Mouse (Mus musculus) right cerebral cortex, postnatal 25 days (tissue): ENCODE data around the gene Acot2.
A peak's percentile ranks its signal among the peaks of the same experiment; 100 is the strongest.
"Not testable (repeated sequence)": the region's sequence is repeated elsewhere in the genome, so short reads cannot be mapped to it uniquely, and the experiment has no call there.

Experiments used
- DNase-seq: peaks from one replicate; pipeline ENCODE4 v3.0.0; 2022

Acot2 gene

DNA sequence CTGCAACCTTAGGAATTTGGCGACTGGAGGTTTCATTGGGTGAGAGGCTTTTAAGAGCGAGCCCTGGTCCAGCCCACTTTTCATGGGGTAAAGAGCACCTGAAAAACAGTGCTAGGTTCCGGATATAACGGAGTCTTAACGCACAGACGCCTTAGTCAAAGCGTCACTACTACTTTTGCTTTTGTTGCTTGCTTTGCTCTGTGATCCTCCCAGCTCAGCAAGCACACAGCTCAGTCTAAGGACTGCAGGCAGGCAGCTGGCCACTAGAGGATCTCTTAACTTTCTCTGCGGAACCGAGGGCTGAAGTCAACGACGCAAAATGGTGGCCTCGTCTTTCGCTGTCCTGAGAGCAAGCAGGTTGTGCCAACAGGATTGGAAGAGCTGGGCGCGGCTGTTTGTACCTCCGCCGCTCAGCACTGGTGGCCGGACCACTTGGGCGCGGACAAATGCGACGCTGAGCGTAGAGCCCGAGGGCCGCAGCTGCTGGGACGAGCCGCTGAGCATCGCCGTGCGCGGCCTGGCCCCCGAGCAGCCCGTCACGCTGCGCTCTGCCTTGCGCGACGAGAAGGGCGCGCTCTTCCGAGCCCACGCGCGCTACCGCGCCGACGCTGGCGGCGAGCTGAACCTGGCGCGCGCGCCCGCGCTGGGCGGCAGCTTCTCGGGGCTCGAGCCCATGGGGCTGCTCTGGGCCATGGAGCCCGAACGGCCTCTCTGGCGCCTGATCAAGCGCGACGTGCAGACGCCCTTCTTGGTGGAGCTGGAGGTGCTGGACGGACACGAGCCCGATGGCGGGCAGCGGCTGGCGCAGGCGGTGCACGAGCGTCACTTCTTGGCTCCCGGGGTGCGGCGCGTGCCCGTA lies at the start of gene Acot2:
TSS of gene Acot2 (plus strand) at position 279 of the 859 bp plus-strand sequence.
- peak; percentile 83 for DNase-seq

DNA sequence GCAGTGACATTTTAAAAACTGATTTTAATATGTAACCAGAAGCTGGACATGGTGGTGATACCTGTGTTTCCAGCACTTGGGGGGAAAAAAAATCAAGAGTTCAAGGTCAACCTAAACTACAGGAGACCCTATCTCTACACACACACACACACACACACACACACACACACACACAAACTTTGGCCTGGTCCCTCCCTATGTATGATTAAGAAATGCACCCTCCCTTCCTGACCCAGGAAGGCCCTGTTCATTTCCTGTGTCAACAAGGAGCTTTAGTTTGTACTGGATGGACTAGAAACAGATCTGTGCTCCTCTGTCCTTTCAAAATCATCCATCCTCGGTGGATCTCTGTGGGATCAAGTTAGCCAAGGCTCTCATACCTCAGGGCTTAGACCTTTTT lies 49.1 kb upstream of the Acot2 start:
- DNase-seq = not testable (repeated sequence)

DNA sequence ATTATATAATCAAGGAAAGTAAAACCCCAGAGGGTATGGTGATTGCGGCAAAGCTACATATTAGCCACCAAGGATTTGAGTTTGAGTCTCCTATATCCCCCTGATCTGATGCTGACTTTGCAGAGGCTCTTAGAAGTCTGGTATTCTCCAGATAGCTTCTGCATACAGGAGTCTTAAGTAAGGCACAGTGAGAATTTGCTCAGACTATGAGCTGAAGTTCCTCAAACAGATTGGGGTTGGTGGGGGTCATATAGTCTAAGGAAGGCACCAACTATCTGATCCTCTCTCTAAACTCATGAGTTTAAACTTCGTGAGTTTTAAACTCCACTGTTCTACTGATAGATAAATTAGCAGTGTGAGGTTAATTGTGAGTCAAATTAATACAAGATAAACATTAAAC lies 48.3 kb upstream of the Acot2 start:
- DNase-seq = no peak

DNA sequence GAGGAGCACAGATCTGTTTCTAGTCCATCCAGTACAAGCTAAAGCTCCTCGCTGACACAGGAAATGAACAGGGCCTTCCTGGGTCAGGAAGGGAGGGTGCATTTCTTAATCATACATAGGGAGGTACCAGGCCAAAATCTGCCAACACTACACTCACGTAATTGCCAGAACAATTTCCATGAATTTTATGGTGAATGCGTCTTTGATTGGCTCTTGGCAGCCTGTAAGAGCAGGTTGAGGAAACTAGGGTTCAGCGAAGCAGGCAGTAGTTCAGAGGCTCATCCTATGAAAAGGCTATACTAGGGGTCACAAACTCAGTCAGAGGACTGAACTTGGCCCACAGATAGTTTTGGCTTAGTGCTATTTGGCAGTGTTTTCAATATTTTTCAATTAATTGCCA lies 47.6 kb upstream of the Acot2 start:
- DNase-seq = no peak

DNA sequence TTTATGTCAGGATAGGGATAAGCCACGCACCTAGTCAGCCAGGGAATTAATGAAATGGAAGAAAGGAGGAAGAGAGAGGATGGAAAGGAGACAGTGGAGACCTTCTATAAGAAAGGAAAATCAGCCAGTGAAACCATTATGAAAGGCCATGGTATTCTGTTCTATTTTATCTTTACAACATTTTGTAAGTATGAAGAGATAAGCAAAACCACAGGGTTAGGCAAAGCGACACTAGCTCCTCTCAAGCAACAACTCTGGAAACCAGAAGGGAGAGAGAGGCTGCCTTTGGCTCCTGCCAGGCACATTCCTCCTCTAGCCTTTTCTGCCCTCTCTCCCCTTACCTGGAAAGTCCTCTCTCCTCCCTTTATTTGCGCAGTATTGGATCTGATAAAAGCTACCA lies 45.7 kb upstream of the Acot2 start:
- DNase-seq = no peak

DNA sequence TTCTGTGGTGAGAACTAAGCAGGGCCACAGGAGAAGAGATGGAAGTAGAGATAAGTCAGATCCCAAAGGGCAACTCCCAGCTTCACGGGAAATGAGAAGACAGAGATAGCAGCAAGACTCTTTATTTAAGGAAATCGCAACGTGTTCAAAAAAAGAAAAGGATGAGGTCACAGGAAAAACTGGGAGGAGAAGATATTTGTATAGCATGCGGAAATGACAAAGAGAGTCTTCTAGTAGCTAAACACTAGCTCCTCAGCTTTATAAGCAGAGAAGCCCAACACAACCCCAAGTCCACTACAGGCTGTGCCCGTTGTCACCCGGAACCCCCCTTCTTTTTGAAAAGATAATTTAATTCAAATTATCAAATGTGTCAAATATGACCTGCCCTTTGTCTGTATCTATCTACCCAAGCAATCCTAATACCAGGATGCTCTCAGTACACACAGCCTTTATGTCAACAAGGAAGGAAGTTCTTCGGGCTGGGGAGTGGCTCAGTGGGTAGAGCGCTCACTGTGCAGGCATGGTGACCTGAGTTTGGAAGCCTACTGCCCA lies 40.3 kb upstream of the Acot2 start:
- no peak for DNase-seq

DNA sequence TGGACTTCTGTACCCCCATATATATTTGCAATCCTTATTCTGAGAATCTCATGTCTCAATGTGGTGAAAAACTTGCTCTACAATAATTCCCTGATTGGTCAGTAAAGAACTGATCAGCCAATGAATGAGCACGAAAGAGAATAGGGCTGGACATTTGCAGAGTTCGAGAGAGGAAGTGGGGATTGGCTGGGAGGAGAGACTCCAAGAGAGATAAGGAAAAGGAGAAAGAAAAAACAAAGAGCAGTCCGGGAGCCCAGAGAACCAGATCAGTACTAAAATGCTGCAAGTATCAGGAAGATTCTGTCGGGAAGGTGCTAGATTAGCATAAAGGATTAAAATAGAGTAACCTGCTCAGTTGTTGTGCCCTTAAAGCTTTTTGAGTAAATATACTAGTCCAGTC lies 38.6 kb upstream of the Acot2 start:
- DNase-seq = no peak

DNA sequence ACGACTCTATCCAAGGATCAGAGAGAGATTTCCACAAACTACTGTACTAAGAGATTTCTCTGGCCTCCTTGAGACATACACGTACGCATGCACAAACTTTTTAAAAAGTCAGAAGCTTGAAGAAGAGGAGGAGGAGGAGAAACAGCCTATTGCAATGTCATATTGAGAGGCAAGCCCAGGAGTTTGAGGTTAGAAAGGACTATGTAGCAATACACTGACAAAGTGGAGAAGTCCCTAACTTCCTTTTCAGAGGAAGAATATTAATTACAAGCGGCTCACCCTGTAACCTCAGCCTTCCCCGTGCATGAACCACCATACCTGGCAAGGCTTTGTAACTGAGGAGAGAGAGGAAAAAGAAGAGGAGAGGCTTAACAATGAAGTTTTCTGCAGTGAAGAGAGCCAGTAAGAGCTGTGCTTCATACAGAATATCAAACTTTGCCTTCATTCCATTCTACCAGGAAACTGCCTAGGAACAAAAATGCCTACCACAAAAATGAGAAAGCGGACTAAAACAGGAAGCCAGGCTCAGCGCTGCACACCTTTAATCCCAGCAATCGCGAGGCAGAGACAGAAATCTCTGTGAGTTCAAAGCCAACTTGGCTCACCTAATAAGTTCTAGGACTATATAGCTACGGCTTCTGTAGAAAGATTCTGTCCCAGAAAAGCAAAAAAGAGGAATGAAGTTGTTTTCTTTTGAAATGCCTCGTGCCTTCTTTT lies 37.7 kb upstream of the Acot2 start:
- DNase-seq = no peak

DNA sequence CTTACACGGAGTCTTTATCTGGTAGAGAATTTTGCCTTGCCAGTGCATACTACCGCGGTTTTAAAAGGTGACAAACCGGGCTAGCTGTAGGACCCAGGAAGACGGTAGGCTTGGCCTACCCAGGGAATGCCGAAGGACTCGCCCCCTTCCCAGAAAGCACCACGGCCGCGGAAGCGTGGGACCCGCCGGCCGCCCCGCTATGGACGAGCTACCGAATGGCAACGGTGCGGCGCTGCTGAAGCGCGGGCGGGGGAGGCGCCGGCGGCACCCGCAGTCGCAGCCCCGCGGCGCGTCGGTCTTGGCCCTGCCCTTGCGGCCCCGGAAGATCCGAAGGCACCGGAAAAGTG lies 37.2 kb upstream of the Acot2 start, which contains the start of gene Riox1:
TSS of gene Riox1 (plus strand) at position 116 of the 347 bp plus-strand sequence.
- peak; percentile 89 for DNase-seq

DNA sequence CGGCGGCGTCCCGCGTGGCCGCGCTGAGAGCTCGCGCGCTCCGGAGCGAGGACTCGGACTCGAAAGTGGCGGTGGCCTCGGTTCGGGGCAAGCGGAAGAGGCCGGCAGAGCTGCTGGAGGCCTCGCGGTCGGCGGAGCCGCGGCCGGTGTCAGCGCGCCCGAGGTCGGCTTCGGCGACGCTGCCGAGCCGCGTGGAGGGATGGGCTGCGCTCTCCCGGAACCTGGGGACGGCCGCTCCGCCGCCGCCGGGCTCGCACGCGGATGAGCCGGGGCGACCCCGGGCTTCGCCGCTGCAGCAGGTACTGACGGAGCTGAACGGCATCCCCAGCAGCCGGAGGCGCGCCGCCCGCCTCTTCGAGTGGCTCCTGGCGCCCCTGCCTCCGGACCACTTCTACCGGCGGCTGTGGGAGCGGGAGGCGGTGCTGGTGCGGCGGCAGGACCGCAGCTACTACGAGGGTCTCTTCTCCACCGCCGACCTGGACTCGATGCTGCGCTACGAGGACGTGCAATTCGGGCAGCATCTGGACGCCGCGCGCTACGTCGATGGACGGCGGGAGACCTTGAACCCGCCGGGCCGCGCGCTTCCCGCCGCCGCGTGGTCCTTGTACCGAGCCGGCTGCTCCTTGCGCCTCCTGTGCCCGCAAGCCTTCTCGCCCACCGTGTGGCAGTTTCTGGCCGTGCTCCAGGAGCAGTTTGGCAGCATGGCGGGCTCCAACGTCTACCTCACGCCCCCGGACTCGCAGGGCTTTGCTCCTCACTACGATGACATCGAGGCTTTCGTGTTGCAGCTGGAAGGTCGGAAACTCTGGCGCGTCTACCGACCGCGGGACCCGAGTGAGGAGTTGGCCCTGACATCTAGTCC lies 36.6 kb upstream of the Acot2 start:
- peak; percentile 69 for DNase-seq

DNA sequence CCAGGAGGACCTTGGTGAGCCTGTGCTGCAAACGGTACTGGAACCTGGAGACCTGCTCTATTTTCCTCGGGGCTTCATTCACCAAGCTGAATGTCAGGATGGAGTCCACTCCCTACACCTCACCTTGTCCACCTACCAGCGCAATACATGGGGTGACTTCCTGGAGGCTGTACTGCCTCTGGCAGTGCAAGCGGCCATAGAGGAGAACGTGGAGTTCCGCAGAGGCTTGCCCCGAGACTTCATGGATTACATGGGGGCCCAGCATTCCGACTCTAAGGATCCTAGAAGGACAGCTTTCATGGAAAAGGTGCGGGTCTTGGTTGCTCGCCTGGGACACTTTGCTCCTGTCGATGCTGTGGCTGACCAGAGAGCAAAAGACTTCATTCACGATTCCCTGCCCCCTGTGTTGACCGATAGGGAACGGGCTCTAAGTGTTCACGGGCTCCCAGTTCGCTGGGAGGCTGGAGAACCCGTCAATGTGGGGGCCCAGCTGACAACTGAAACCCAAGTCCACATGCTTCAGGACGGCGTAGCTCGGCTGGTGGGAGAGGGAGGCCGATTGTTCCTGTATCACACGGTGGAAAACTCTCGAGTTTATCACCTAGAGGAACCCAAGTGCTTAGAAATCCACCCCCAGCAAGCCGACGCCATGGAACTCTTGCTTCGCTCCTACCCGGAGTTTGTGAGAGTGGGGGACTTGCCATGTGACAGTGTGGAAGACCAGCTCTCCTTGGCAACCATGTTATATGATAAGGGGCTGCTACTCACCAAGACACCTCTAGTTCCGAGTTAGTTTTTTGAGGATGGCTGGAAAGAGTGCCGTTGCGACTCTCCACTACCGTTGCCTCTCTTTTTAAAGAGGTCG lies 35.7 kb upstream of the Acot2 start:
- no peak for DNase-seq

DNA sequence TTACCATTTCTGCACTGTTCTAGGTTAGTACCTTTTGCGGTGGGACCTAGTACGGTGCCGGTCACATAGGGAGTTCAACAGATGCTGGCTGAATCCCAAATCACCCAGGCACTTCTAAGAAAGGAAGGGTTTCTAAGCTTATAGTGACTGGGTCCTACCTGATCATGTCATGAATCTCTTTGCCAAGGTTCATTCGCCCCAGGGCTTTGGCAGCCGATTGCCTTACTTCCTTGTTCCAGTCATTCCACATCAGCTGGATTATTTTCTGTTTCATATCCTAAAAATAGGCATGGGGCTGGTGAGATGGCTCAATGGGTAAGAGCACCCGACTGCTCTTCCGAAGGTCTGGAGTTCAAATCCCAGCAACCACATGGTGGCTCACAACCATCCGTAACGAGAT lies 29.4 kb upstream of the Acot2 start:
- no peak for DNase-seq

DNA sequence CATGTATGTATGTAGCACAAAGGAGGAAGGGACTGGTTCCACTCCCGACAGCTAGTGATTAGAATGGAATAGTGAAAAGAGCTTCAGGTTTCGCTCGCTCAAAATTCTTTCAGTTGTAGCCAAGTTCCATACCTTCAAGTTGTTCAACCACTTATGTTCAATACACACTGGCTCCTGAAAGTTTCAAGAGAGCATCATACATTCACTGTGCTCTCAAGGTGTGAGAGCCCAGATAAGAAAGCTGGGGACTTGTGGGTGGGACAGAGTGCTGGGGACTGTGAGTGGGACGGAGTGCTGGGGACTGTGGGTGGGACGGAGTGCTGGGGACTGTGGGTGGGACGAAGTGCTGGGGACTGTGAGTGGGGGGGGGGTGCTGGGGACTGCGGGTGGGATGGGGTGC lies 22.4 kb upstream of the Acot2 start:
- DNase-seq = no peak

DNA sequence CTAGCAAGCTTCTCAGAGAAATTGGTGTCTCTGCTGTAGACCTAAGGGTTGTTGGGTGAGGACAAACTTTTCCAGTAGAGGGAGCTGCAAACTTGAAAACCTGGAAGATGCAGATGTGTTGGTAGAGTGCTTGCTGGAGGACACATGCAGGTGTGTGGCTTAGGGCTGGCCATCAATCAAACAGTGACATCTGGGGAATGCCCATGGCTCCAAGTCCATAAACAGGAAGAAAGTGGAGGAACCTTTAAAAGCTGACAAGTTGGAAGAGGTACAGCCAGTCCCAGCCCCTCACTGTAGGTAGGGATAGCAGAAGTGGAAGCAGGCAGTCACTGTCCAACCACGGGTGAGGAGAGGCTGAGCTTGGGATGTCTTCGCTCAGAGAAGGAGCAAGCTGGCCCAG lies 15.5 kb upstream of the Acot2 start:
- DNase-seq = no peak

DNA sequence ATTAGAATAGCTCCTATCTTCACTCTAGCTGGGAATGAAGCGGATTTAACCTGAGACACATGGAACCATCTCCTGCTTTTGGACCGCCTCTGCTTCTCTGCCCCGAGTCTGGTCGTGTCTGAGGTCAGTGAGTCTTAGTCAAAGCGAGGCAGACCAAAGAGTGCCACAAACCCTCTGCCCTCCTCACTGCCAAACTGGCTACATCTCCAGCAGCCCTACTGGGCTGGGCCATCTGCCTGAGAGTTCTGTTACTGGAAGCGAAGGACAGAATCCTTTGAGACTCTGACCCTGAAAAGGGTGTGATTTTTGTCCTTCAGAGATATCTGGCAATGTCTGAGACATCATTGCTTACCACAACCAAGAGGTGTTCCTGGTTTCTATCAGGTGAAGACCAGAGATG lies 8.8 kb upstream of the Acot2 start:
- no peak for DNase-seq

DNA sequence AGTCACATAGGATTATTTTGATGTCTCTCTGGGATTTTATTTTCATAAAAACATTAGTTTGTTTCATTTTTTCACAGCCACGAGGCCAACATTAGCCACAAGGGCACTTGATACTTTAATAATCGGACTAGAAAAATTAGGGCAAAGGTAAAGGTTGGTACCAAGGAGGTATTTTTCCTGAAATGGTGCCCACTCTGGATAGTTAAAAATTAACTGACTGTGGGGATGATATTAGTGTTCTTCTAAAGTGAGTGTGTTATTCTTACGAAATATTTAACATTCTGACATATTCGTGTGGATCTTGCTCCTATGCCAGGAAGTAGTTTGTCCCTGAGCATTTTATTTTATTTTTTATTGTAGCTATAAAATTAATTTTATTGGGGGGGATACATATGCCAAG lies 6.0 kb upstream of the Acot2 start:
- DNase-seq = no peak

DNA sequence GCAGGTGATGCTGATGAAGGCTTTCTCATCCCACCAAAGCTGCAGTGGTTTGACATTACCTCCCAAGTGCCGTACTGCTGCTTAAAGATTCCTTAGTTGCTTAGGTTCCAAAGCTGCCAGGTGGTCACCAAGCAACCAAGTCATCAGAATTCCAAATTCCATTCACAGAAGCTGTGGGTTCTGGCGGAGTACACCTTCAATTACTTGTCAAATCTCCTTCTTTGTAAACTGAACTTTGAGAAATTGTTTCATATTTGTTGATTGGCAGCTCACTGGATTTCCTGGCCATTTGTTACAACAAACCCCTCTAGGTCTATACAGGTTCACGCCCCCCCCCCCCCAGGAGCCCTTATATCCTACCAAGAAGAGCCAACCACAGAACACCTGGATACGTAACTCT lies 2.9 kb upstream of the Acot2 start, which contains the start of gene Heatr4:
TSS of gene Heatr4 (minus strand) at position 101 of the 400 bp plus-strand sequence.
- no peak for DNase-seq

DNA sequence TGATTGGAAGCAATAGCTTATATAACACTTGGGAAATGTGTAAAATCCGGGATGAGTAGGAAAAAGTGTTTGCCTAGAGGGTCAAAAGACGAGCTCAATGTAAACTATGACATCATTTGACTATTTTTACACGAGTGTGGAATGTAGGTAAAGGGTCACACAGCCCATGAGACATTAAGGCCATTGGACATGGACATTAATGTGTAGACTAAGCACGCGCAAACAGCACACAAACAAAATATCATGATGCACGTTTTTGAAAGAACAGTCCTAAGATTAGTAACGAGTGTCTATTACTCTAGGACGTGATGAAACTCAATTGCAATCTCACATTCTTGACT lies 449 bp upstream of the Acot2 start:
- DNase-seq = no peak

DNA sequence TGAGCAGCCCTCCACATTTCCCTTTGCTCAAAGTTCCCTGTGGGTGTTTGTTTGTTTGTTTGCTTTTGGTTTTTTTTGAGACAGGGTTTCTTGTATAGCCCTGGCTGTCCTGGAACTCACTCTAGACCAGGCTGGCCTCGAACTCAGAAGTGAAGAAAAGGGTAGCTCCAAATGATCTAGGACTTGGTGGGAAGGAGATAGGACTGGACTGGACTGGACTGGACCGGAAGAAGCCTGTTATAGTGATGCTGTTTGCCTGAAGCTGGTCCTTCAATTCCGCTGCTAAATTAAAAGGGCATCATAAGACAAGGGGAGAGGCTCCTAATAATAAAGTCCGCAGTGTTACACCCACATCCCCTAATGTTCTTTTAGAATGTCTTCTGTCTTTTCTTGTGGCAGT lies 822 bp downstream of the Acot2 start:
- DNase-seq = no peak

DNA sequence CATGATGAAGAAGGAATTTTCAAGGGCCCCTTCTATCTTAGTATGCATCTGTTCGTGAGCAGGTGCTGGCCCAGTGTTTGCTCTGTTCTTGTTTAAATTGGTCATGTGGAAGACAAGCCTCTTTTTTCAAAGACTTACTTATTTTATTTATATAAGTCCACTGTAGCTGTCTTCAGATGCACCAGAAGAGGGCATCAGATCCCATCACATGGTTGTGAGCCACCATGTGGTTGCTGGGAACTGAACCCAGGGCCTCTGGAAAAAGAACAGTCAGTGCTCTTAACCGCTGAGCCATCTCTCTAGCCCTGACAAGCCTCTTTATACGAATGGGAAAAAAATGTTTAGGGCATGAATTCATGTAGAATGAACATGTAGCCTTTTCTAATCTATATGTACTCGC lies 1.7 kb downstream of the Acot2 start:
- no peak for DNase-seq

DNA sequence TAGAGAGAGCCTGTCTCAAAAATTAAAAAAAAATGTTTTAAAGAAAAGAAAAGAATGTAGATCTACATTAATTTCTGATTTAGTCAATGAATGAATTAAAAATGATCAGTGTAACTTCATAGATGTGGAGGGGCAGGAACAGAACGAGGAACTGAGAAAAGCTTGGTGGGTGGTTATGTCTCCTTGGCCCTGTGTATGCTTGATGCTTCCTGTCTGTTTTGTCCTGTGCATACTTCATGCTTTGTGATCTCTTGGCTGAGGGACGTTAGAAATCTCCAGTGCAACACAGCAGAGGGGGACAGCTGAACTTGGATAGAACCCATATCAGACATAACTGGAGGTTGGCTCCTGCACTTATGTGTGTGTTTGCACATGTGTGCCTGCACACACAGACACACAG lies 9.6 kb downstream of the Acot2 start:
- no peak for DNase-seq
